Mouse (Mus musculus): ENCODE data around the gene Ppp6r2. TPM values are rescaled to one million over a fixed set of nuclear protein-coding genes. Genes with fewer than 3 reads are reported as not detected.

The Ppp6r2 gene
- total and polyA plus RNA-seq, 3 experiments, result 8.7 to 14.7 (median 10.3) TPM

GRCm38 (mm10) chr15:89300600-89300999 is 89.2 kb downstream of the Ppp6r2 start:
- Histone ChIP-seq H3K79me2 (replicated peaks; ENCODE audit: control insufficient read depth, extremely low read depth, insufficient read depth, poor library complexity, severe bottlenecking) (no peaks in the 10 kb centered on the region), H3K4me1 (ENCODE audit: control insufficient read depth in 1 of 2, insufficient read depth in 2 of 2) (no peaks in the 10 kb centered on the region), H3K4me3 (replicated peaks in 1 of 3; ENCODE audit: low read depth in 2 of 3, low read length in 2 of 3, poor library complexity in 1 of 3) (no peak overlapping the region), H3K9ac (ENCODE audit: insufficient read depth, low read depth) (no peak overlapping the region), H3K36me3 (replicated peaks in 1 of 2; ENCODE audit: control insufficient read depth in 1 of 2, insufficient read depth in 1 of 2, low read length in 1 of 2) (peaks cover 62 to 91% of the 10 kb centered on the region in 2 experiments), H3K27me3 (replicated peaks) (no peaks in the 10 kb centered on the region), H3K27ac (ENCODE audit: insufficient read depth, low read depth) (no peak overlapping the region), H3K9me3 (replicated peaks; ENCODE audit: low read length) (no peaks in the 10 kb centered on the region), H3K4me2 (ENCODE audit: insufficient read depth, low read depth, poor library complexity, severe bottlenecking) (no peak overlapping the region)
- no peak for DNase-seq (ENCODE audit: extremely low read depth)
- in situ Hi-C loops (cut with MboI; ENCODE audit: low pct_ligation_motif_present, low pct_unique_long_range_greater_than_20kb, low sequenced_read_pairs) (no loop called here), dilution Hi-C loops (cut with MboI; ENCODE audit: extremely low pct_ligation_motif_present, extremely low pct_unique_long_range_greater_than_20kb, low sequenced_read_pairs) (no loop called here)
- TF ChIP-seq MXI1 (IDR thresholded peaks at IDR 0.05; ENCODE audit: low read depth, low read length), result no peak
- no peak for TF ChIP-seq POLR2A (IDR thresholded peaks at IDR 0.05; ENCODE audit: low read depth, low read length)
- TF ChIP-seq PAX5 (IDR thresholded peaks at IDR 0.05; ENCODE audit: low read length), result no peak
- no peak for TF ChIP-seq E2F4 (IDR thresholded peaks at IDR 0.05; ENCODE audit: insufficient replicate concordance, low read depth, low read length)
- no peak for TF ChIP-seq CHD1 (IDR thresholded peaks at IDR 0.05; ENCODE audit: low read depth, low read length)
- no peak for TF ChIP-seq EP300 (IDR thresholded peaks at IDR 0.05; ENCODE audit: low read length)
- no peak for TF ChIP-seq TBP (conservative IDR thresholded peaks at IDR 0.05; ENCODE audit: low read depth, low read length)
- no peak for TF ChIP-seq USF2 (conservative IDR thresholded peaks at IDR 0.05; ENCODE audit: low read depth, low read length)
- no peak for TF ChIP-seq POLR2AphosphoS2 (IDR thresholded peaks at IDR 0.05; ENCODE audit: low read depth, low read length)
- no peak for TF ChIP-seq GABPA (IDR thresholded peaks at IDR 0.05; ENCODE audit: insufficient replicate concordance, low read depth, low read length)
- no peak for TF ChIP-seq UBTF (IDR thresholded peaks at IDR 0.05; ENCODE audit: low read depth, low read length)
- no peak for TF ChIP-seq USF1 (IDR thresholded peaks at IDR 0.05; ENCODE audit: low read depth, low read length)
- TF ChIP-seq RAD21 (IDR thresholded peaks at IDR 0.05; ENCODE audit: low read depth, low read length), result no peak

- no peak for TF ChIP-seq USF1 (IDR thresholded peaks at IDR 0.05; ENCODE audit: low read depth, low read length)
- TF ChIP-seq RAD21 (IDR thresholded peaks at IDR 0.05; ENCODE audit: low read depth, low read length), result no peak
- TF ChIP-seq UBTF (IDR thresholded peaks at IDR 0.05; ENCODE audit: low read depth, low read length), result no peak
- no peak for TF ChIP-seq CHD1 (IDR thresholded peaks at IDR 0.05; ENCODE audit: low read depth, low read length)
- no peak for TF ChIP-seq ZNF384 (IDR thresholded peaks at IDR 0.05; ENCODE audit: low read depth, low read length)
- TF ChIP-seq MEF2A (IDR thresholded peaks at IDR 0.05; ENCODE audit: borderline replicate concordance, low read depth, low read length), result no peak
- no peak for TF ChIP-seq EP300 (IDR thresholded peaks at IDR 0.05; ENCODE audit: low read length)
- TF ChIP-seq POLR2A (IDR thresholded peaks at IDR 0.05; ENCODE audit: low read depth, low read length), result no peak
- TF ChIP-seq MXI1 (IDR thresholded peaks at IDR 0.05; ENCODE audit: low read depth, low read length), result no peak
- TF ChIP-seq MAX (IDR thresholded peaks at IDR 0.05; ENCODE audit: low read length), result no peak
- no peak for TF ChIP-seq JUND (conservative IDR thresholded peaks at IDR 0.05; ENCODE audit: low read depth, low read length)
- no peak for TF ChIP-seq SIN3A (IDR thresholded peaks at IDR 0.05; ENCODE audit: low read length)
- TF ChIP-seq IRF4 (IDR thresholded peaks at IDR 0.05; ENCODE audit: low read depth, low read length), result no peak
- TF ChIP-seq TCF12 (IDR thresholded peaks at IDR 0.05; ENCODE audit: low read depth, low read length), result no peak
- no peak for TF ChIP-seq POLR2AphosphoS2 (IDR thresholded peaks at IDR 0.05; ENCODE audit: low read depth, low read length)
- TF ChIP-seq RCOR1 (conservative IDR thresholded peaks at IDR 0.05; ENCODE audit: low read depth, low read length), result no peak
- no peak for TF ChIP-seq BHLHE40 (IDR thresholded peaks at IDR 0.05; ENCODE audit: low read depth, low read length)
- H3K36me3 ChIP-seq (replicated peaks in 1 of 2; ENCODE audit: control insufficient read depth in 1 of 2, insufficient read depth in 1 of 2, low read length in 1 of 2), result peaks cover 56 to 70% of the 10 kb centered on the region in 2 experiments
- dilution Hi-C loops (cut with MboI; ENCODE audit: extremely low pct_ligation_motif_present, extremely low pct_unique_long_range_greater_than_20kb, low sequenced_read_pairs), result no loop called here
Observed at GRCm38 (mm10) chr15:89305966-89306365, 94.6 kb downstream of the Ppp6r2 start.

More at GRCm38 (mm10) chr15:89305966-89306365, 94.6 kb downstream of the Ppp6r2 start:
- no peak overlapping the region for H3K4me2 ChIP-seq (ENCODE audit: insufficient read depth, low read depth, poor library complexity, severe bottlenecking)
- peaks cover 2% of the 10 kb centered on the region; the same call in 1 of the 2 replicates for H3K79me2 ChIP-seq (replicated peaks; ENCODE audit: control insufficient read depth, extremely low read depth, insufficient read depth, poor library complexity, severe bottlenecking)
- H3K4me3 ChIP-seq (replicated peaks in 1 of 3; ENCODE audit: low read depth in 2 of 3, low read length in 2 of 3, poor library complexity in 1 of 3), result no peak overlapping the region
- H3K9ac ChIP-seq (ENCODE audit: insufficient read depth, low read depth), result no peak overlapping the region
- no peak for DNase-seq (ENCODE audit: extremely low read depth)
- no peak overlapping the region for H3K27ac ChIP-seq (ENCODE audit: insufficient read depth, low read depth)
- H3K27me3 ChIP-seq (replicated peaks), result no peaks in the 10 kb centered on the region
- H3K9me3 ChIP-seq (replicated peaks; ENCODE audit: low read length), result no peaks in the 10 kb centered on the region
- peaks cover 27 to 40% of the 10 kb centered on the region in 2 experiments for H3K4me1 ChIP-seq (ENCODE audit: control insufficient read depth in 1 of 2, insufficient read depth in 2 of 2)
- in situ Hi-C loops (cut with MboI; ENCODE audit: low pct_ligation_motif_present, low pct_unique_long_range_greater_than_20kb, low sequenced_read_pairs), result no loop called here
